Mouse (Mus musculus) liver, adult 2 months (tissue): ENCODE data around the gene Fer1l4.

Source experiments
- CTCF ChIP-seq: fragments of 200-500 bp; IDR thresholded peaks from 2 replicates; pipeline ENCODE4 v1.5.1; 2011; ENCODE audit warnings: low read depth, low read length, control low read depth
- POLR2A ChIP-seq: fragments of 200-500 bp; IDR thresholded peaks from 2 replicates; pipeline ENCODE4 v1.6.1; 2011; ENCODE audit warnings: low read length, control low read depth; ENCODE audit not compliant: insufficient read depth; ENCODE audit errors: extremely low read depth

- no peak for TF ChIP-seq CTCF
- TF ChIP-seq POLR2A = no peak
These were observed 79.4 kb downstream of the Fer1l4 start for GRCm38 (mm10) chr2:155973348-155973747.
